Mouse (Mus musculus) heart, adult 2 months (tissue): ENCODE data around the gene Srcap.
"Not testable (repeated sequence)": the region's sequence is repeated elsewhere in the genome, so short reads cannot be mapped to it uniquely, and the experiment has no call there.

Experiments
- CTCF ChIP-seq: fragments of 200-600 bp; IDR thresholded peaks from 2 replicates; pipeline ENCODE4 v1.8.1; 2022; ENCODE audit warnings: antibody characterized with exemption, mild to moderate bottlenecking, moderate library complexity
- POLR2A ChIP-seq: fragments of 200-500 bp; IDR thresholded peaks from 2 replicates; pipeline ENCODE4 v1.6.1; 2011; ENCODE audit warnings: mild to moderate bottlenecking, low read depth, low read length, control low read depth; ENCODE audit not compliant: insufficient read depth

DNA sequence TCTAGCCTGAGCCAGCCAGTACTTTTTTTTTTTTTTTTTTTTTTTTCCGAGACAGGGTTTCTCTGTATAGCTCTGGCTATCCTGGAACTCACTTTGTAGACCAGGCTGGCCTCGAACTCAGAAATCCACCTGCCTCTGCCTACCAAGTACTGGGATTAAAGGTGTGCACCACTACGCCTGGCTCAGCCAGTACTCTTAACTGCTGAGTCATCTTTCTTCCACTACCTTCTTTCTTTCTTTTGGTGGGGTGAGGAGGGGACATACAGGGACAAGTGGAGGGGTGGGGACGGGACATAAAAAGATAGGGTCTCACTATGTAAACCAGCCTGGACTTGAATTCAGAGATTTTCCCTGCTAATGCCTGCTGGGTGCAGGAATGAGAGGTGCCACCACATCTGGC, 2.0 kb upstream of the Srcap start:
- not testable (repeated sequence) for TF ChIP-seq CTCF, POLR2A
